In the genomic region with DNA sequence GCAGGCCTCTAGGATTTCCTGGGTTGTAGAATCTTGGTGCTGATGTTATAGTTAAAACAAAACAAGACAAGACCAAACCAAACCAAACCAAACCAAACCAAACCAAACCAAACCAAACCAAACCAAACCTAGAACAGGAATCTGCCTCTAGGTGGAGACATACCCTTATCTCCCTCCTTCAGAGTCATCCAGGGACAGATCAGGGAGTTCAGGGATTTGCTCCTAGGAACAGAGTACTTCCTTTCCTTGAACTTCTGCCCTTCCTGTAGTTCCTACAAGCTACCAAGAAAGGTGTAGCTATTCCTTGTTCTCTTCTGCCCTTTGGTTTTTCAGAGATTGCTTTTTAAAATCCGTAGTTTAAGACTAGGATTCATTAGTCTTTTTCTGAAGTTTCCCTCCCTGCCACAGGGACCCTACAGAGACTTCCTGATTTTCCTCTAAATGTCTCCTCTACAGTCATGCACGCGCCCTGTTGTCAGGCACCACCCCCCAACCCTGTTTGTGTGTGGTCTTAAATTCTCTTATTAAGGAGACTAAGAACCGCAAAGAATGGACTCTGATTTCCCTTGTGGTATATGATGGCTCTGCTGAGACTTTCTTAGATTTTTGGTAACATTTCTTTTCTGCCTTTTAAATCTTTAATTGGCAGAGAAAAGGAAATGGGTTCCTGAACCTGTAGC, we compare ENCODE assay signal across 10 mouse cellular contexts.
DNase-seq lines count a peak whose midpoint lies in the region; ATAC-seq and TF ChIP-seq lines count a peak whose summit lies in the region.
"Had no signal": no experiment of that assay in that cellular context is flagged by ENCODE, and none has a peak within 500 bp of the region (broad histone marks: within the 10 kb centered on the region; RNA-seq: fewer than 3 reads in every experiment).

No protein-coding gene starts in this region.

- no peaks in the 10 kb centered on the region for H3K9me3 ChIP-seq in kidney, embryonic 16.5 days (ENCODE audit: low read length)
- H3K9me3 ChIP-seq: limb, embryonic 13.5 days had no signal

- H3K4me2 ChIP-seq in kidney, embryonic 16.5 days (replicated peaks; ENCODE audit: low read depth, low read length) = no peak overlapping the region
- H3K4me2 ChIP-seq: limb, embryonic 13.5 days had no signal

- peak; percentile 65; the same call in 1 of the 2 replicates for ATAC-seq in kidney, embryonic 16.5 days (ENCODE audit: low FRiP score, low TSS enrichment)
- no peak for ATAC-seq in CD4-positive, CD25-positive, alpha-beta regulatory T cell, adult 4 months

- 35% methylated on average over 4 of the region's 4 CpGs for WGBS in cerebellum, adult 2 months
- 20% methylated on average over 4 of the region's 4 CpGs for WGBS in kidney, embryonic 16.5 days

- TF ChIP-seq CTCF in cerebellum, adult 2 months (IDR thresholded peaks at IDR 0.05; ENCODE audit: borderline replicate concordance, insufficient read depth, low read depth, low read length) = no peak
- peak; percentile 47; the same call in 1 of the 2 replicates for TF ChIP-seq CTCF in cortical plate, adult 2 months (IDR thresholded peaks at IDR 0.05; ENCODE audit: extremely low read depth, insufficient read depth, low read length)

- H3K9ac ChIP-seq in kidney, embryonic 16.5 days (replicated peaks; ENCODE audit: low read length) = no peak overlapping the region
- H3K9ac ChIP-seq: limb, embryonic 13.5 days had no signal

- no peak overlapping the region for H3K4me3 ChIP-seq in cerebellum, adult 2 months (replicated peaks; ENCODE audit: insufficient read depth, low read depth, low read length)
- H3K4me3 ChIP-seq in kidney, embryonic 16.5 days (ENCODE audit: low read length) = no peak overlapping the region
- no peak overlapping the region for H3K4me3 ChIP-seq in cortical plate, adult 2 months (ENCODE audit: insufficient read depth, low read length)
- H3K4me3 ChIP-seq: limb, embryonic 13.5 days; myocyte had no signal

- H3K27ac ChIP-seq in cerebellum, adult 2 months (ENCODE audit: insufficient read depth, low read length) = no peak overlapping the region
- no peak overlapping the region for H3K27ac ChIP-seq in kidney, embryonic 16.5 days (ENCODE audit: low read length)
- H3K27ac ChIP-seq in cortical plate, adult 2 months (ENCODE audit: insufficient read depth, low read length) = no peak overlapping the region
- H3K27ac ChIP-seq: limb, embryonic 13.5 days had no signal

- H3K4me1 ChIP-seq in cerebellum, adult 2 months (ENCODE audit: control insufficient read depth, insufficient read depth, low read length) = no peaks in the 10 kb centered on the region
- no peaks in the 10 kb centered on the region for H3K4me1 ChIP-seq in kidney, embryonic 16.5 days (ENCODE audit: insufficient read depth, low read length)
- no peaks in the 10 kb centered on the region for H3K4me1 ChIP-seq in cortical plate, adult 2 months (ENCODE audit: control insufficient read depth, insufficient read depth, low read length)

- no peaks in the 10 kb centered on the region for H3K36me3 ChIP-seq in kidney, embryonic 16.5 days (ENCODE audit: insufficient read depth, low read length)
- H3K36me3 ChIP-seq: limb, embryonic 13.5 days had no signal

- no peaks in the 10 kb centered on the region for H3K27me3 ChIP-seq in cerebellum, adult 2 months (ENCODE audit: control insufficient read depth, insufficient read depth, low read length)
- no peaks in the 10 kb centered on the region for H3K27me3 ChIP-seq in kidney, embryonic 16.5 days (ENCODE audit: insufficient read depth, low read length)
- H3K27me3 ChIP-seq: limb, embryonic 13.5 days had no signal

- peak; percentile 24 to 56 for DNase-seq in cerebellum, postnatal 10 days
- DNase-seq in cerebellum, adult 2 months = no peak
- DNase-seq in kidney, postnatal 36 days = no peak
- DNase-seq in 3T3-L1 (ENCODE audit: low read depth, low spot score) = peak; percentile 20
- no peak for DNase-seq in urinary bladder, adult 2 months (ENCODE audit: low spot score)

- TF ChIP-seq POLR2A in cerebellum, adult 2 months (IDR thresholded peaks at IDR 0.05; ENCODE audit: borderline replicate concordance, insufficient read depth, low read length) = no peak
- TF ChIP-seq POLR2A in cortical plate, adult 2 months (IDR thresholded peaks at IDR 0.05; ENCODE audit: extremely low read depth, insufficient read depth, low read length) = no peak

Comparison
In these comparisons a context has a peak if more than half of its experiments do, and no peak if none do; other contexts are left out.
1. DNase-seq: peak in cerebellum, postnatal 10 days (2 of 2) and 3T3-L1 (single experiment); none in cerebellum, adult 2 months (0 of 2), kidney, postnatal 36 days (0 of 2) and urinary bladder, adult 2 months (single experiment).